Mouse (Mus musculus) liver, adult 2 months (tissue): ENCODE measurements around the gene Mavs.

ENCODE experiments used
- CTCF ChIP-seq: fragments of 200-500 bp; IDR thresholded peaks from 2 replicates; pipeline ENCODE4 v1.5.1; 2011; ENCODE audit warnings: low read depth, low read length, control low read depth
- POLR2A ChIP-seq: fragments of 200-500 bp; IDR thresholded peaks from 2 replicates; pipeline ENCODE4 v1.6.1; 2011; ENCODE audit warnings: low read length, control low read depth; ENCODE audit not compliant: insufficient read depth; ENCODE audit errors: extremely low read depth

DNA sequence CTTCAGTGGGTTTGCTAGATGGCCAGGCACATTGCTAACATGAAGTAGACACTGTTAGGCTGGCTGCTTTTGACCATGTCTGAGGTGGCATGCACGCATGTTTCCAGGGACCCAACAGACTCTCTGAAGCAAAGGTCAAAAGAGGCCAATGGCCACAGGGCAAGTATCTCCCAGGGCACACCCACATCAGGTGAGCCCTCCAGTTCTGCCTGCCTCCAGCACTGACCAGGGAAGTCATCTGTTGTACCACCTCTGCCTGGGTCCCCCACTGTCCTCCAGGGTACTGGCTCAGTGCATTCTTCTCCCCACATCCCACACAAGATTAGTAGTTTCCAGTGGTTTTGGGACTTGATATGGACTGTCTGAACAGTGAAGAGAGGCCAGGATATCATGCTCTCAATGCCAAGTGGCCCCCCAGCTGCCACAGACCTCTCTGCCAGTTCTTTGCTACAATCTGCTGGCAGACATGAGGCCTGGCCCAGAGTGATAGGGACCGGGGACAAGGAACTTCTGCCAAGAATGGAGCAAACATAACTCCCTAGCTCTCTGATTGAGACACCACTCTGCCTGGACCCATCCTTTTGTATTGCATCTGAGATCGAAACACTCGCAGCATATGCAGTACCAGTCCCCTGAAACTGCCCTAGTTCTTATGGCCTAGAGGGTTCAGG lies 24.6 kb upstream of the Mavs start:
- no peak for TF ChIP-seq CTCF
- no peak for TF ChIP-seq POLR2A
